Mouse (Mus musculus) lung, adult 18-20 months (tissue): ENCODE measurements around the gene Enah.

Experiments
- DNase-seq, 2 experiments: peaks; one replicate each; pipeline ENCODE4 v3.0.0; 2022; ENCODE audit warnings: mixed read lengths in 2 of 2

Enah gene

GRCm38 (mm10) chr1:182027426-182027979 lies 7.7 kb upstream of the Enah start:
- DNase-seq: no peak

- no peak for DNase-seq
Observed at GRCm38 (mm10) chr1:182026821-182027220, 7.0 kb upstream of the Enah start.

- no peak for DNase-seq
Observed at GRCm38 (mm10) chr1:182026120-182026519, 6.3 kb upstream of the Enah start.

GRCm38 (mm10) chr1:182021691-182022299 lies 2.0 kb upstream of the Enah start:
- DNase-seq: peak in 1 of 2 experiments; percentile 44

- DNase-seq: no peak
Observed at GRCm38 (mm10) chr1:182020831-182021460, 1.2 kb upstream of the Enah start.

GRCm38 (mm10) chr1:182019266-182019925 lies 394 bp downstream of the Enah start:
- peak in 1 of 2 experiments; percentile 8 for DNase-seq

- DNase-seq: peak in 1 of 2 experiments; percentile 17
Observed at GRCm38 (mm10) chr1:182018397-182019265, 1.2 kb downstream of the Enah start.

- DNase-seq: no peak
Observed at GRCm38 (mm10) chr1:182005831-182006230, 14.0 kb downstream of the Enah start.

- no peak for DNase-seq
Observed at GRCm38 (mm10) chr1:181998673-181999072, 21.1 kb downstream of the Enah start.

- no peak for DNase-seq
Observed at GRCm38 (mm10) chr1:181997791-181998190, 22.0 kb downstream of the Enah start.

- no peak for DNase-seq
Observed at GRCm38 (mm10) chr1:181993597-181993996, 26.2 kb downstream of the Enah start.

- no peak for DNase-seq
Observed at GRCm38 (mm10) chr1:181988367-181988766, 31.4 kb downstream of the Enah start.

GRCm38 (mm10) chr1:181987226-181987625 lies 32.6 kb downstream of the Enah start:
- no peak for DNase-seq

GRCm38 (mm10) chr1:181985880-181986279 lies 33.9 kb downstream of the Enah start:
- DNase-seq: no peak

- no peak for DNase-seq
Observed at GRCm38 (mm10) chr1:181984811-181985210, 35.0 kb downstream of the Enah start.

- DNase-seq: no peak
Observed at GRCm38 (mm10) chr1:181980017-181980719, 39.6 kb downstream of the Enah start.

- DNase-seq: no peak
Observed at GRCm38 (mm10) chr1:181975510-181975909, 44.3 kb downstream of the Enah start.

GRCm38 (mm10) chr1:181974897-181975296 lies 44.9 kb downstream of the Enah start:
- DNase-seq: no peak

- no peak for DNase-seq
Observed at GRCm38 (mm10) chr1:181965277-181965676, 54.5 kb downstream of the Enah start.

- no peak for DNase-seq
Observed at GRCm38 (mm10) chr1:181963827-181964226, 56.0 kb downstream of the Enah start.

- DNase-seq: no peak
Observed at GRCm38 (mm10) chr1:181963351-181963750, 56.4 kb downstream of the Enah start.

GRCm38 (mm10) chr1:181960383-181960782 lies 59.4 kb downstream of the Enah start:
- no peak for DNase-seq
